Mouse (Mus musculus) ES-E14 (cell line): ENCODE measurements around the gene Slc9a8.

Experiments
- CHD2 ChIP-seq: IDR thresholded peaks from 2 replicates; pipeline ENCODE4 v1.6.1; 2014; ENCODE audit warnings: mild to moderate bottlenecking, low read depth, low read length, inconsistent platforms
- HCFC1 ChIP-seq: IDR thresholded peaks from 2 replicates; pipeline ENCODE4 v1.6.1; 2012; ENCODE audit warnings: low read length, inconsistent platforms, borderline replicate concordance; ENCODE audit not compliant: insufficient read depth
- MAFK ChIP-seq: IDR thresholded peaks from 2 replicates; pipeline ENCODE4 v1.6.1; 2014; ENCODE audit warnings: mild to moderate bottlenecking, low read depth, low read length, inconsistent platforms; ENCODE audit not compliant: insufficient read depth
- ZC3H11A ChIP-seq: IDR thresholded peaks from 2 replicates; pipeline ENCODE4 v1.6.1; 2012; ENCODE audit warnings: low read depth, mild to moderate bottlenecking, inconsistent platforms, low read length, borderline replicate concordance
- ZNF384 ChIP-seq: IDR thresholded peaks from 2 replicates; pipeline ENCODE4 v1.6.1; 2012; ENCODE audit warnings: low read depth, low read length, inconsistent platforms

DNA sequence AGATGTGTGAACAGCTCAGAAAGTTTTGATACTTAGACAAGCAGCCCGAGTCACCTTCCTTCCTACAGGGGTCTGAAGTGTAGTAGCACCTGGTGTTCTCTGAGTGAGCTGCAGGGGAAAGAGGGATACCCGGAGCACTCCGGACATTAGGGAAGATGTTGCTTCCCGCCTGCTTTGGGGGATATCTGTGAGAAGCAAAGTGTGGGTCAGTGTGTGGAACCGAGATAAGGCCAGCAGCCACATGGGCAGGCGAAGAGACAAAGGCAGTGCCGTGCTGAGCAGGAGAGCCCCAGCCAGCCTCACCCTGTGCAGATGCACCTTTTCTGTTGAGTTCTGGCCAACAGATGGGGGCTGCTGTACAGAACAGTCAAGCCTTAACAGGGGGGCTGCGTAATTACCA lies 26.1 kb downstream of the Slc9a8 start:
- TF ChIP-seq CHD2 = no peak
- TF ChIP-seq ZC3H11A = no peak
- no peak for TF ChIP-seq ZNF384
- no peak for TF ChIP-seq HCFC1
- no peak for TF ChIP-seq MAFK
